Mouse (Mus musculus): ENCODE measurements at regions not wholly inside any gene's neighbourhood (a gene's known extent, or its start where the extent isn't known, plus 50 kb on each side); places are given as distances from the start of the nearest gene placed in this dataset.

GRCm38 (mm10) chr14:100458727-100459447, 174.4 kb upstream of the Klf12 start:
- peak in 1 of 2 experiments; percentile 12 for DNase-seq (ENCODE audit: low spot score in 2 of 2)

- DNase-seq (ENCODE audit: low spot score in 2 of 2), result no peak
These were observed 173.6 kb upstream of the Klf12 start for GRCm38 (mm10) chr14:100457870-100458726.

- DNase-seq (ENCODE audit: low spot score in 2 of 2), result no peak
These were observed 161.7 kb upstream of the Klf12 start for GRCm38 (mm10) chr14:100446130-100446529.

- no peak for DNase-seq (ENCODE audit: low spot score in 2 of 2)
These were observed 160.4 kb upstream of the Klf12 start for GRCm38 (mm10) chr14:100444848-100445247.

GRCm38 (mm10) chr14:100444099-100444498, 159.6 kb upstream of the Klf12 start:
- no peak for DNase-seq (ENCODE audit: low spot score in 2 of 2)

- DNase-seq (ENCODE audit: low spot score in 2 of 2), result no peak
These were observed 153.1 kb upstream of the Klf12 start for GRCm38 (mm10) chr14:100437552-100437951.

- DNase-seq (ENCODE audit: low spot score in 2 of 2), result no peak
These were observed 145.2 kb upstream of the Klf12 start for GRCm38 (mm10) chr14:100429662-100430061.

GRCm38 (mm10) chr14:100426399-100426798, 141.9 kb upstream of the Klf12 start:
- DNase-seq (ENCODE audit: low spot score in 2 of 2), result no peak

- no peak for DNase-seq (ENCODE audit: low spot score in 2 of 2)
These were observed 139.3 kb upstream of the Klf12 start for GRCm38 (mm10) chr14:100423790-100424189.

- no peak for DNase-seq (ENCODE audit: low spot score in 2 of 2)
These were observed 137.2 kb upstream of the Klf12 start for GRCm38 (mm10) chr14:100421666-100422065.

GRCm38 (mm10) chr14:100415099-100415498, 130.6 kb upstream of the Klf12 start:
- no peak for DNase-seq (ENCODE audit: low spot score in 2 of 2)

GRCm38 (mm10) chr14:100412211-100412610, 127.7 kb upstream of the Klf12 start:
- no peak for DNase-seq (ENCODE audit: low spot score in 2 of 2)

GRCm38 (mm10) chr14:100397191-100397590, 112.7 kb upstream of the Klf12 start:
- DNase-seq (ENCODE audit: low spot score in 2 of 2), result no peak

GRCm38 (mm10) chr14:100375218-100375983, 90.9 kb upstream of the Klf12 start:
- DNase-seq (ENCODE audit: low spot score in 2 of 2), result no peak

GRCm38 (mm10) chr14:100374494-100375217, 90.2 kb upstream of the Klf12 start:
- no peak for DNase-seq (ENCODE audit: low spot score in 2 of 2)

GRCm38 (mm10) chr14:100366234-100366864, 81.9 kb upstream of the Klf12 start:
- DNase-seq (ENCODE audit: low spot score in 2 of 2), result no peak

GRCm38 (mm10) chr14:100362786-100363185, 78.3 kb upstream of the Klf12 start:
- DNase-seq (ENCODE audit: low spot score in 2 of 2), result no peak

GRCm38 (mm10) chr14:100361346-100362029, 77.0 kb upstream of the Klf12 start:
- DNase-seq (ENCODE audit: low spot score in 2 of 2), result no peak

- DNase-seq (ENCODE audit: low spot score in 2 of 2), result no peak
These were observed 75.4 kb upstream of the Klf12 start for GRCm38 (mm10) chr14:100359881-100360280.

GRCm38 (mm10) chr14:100357131-100357530, 72.7 kb upstream of the Klf12 start:
- no peak for DNase-seq (ENCODE audit: low spot score in 2 of 2)

Data from spleen, postnatal 14 days (tissue).